In the genomic region with DNA sequence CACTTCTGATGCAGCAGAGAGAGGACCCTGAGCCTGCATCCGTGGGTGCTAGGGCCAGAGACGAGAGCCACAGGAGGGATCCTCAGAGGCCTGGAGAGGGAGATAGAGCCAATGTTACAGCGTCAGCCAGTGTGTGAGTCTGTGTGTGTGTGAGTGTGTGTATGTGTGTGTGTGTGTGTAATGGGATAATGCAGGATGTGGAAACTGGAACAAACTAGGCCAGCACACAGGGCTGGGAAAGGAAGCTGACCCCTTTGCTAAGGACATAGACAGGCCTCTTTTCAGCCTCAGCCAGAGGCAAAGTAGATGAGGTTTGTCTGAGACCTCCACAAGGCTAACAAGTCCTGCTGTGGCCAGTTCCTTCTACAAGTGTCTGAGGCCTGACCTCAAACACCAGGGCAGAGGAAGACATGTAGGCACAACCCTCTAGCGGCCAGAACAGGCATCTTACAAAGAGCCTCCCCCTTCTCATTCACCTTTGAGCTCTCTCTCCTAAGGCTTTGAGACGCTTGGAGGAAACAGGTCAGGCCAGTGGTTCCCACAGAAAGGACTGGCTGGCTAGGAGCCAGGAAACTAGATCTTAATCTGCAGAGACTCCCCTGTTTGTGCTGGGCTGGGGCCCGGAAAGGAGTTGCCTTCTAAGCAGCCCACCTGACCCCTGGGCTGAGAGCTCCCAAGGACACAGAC, we compare ENCODE assay signal across 8 mouse cellular contexts. TPM values are rescaled to one million over a fixed set of nuclear protein-coding genes. Genes with fewer than 3 reads are reported as not detected.
DNase-seq lines count a peak whose midpoint lies in the region; TF ChIP-seq lines count a peak whose summit lies in the region.

No protein-coding gene starts in this region.

- intact Hi-C loops in gastrocnemius, postnatal 36 days (cut with DNase I), result loop anchor here (10.0 kb wide), 1 partner anchor 195 kb away; no protein-coding TSS in a partner anchor

- peak; percentile 44 for DNase-seq in adrenal gland, adult 2 months
- no peak for DNase-seq in adrenal gland, postnatal 4 days (ENCODE audit: low spot score in 2 of 2)
- peak; percentile 29 for DNase-seq in NIH3T3 (ENCODE audit: low read depth)
- peak; percentile 62 to 65 for DNase-seq in gastrocnemius, postnatal 36 days
- DNase-seq in kidney, adult 2 months, result peak; percentile 95
- DNase-seq in lung, postnatal 10 days, result peak; percentile 67
- DNase-seq in testis, postnatal 14 days (ENCODE audit: low spot score), result peak; percentile 29
- DNase-seq in layer of hippocampus, adult 9-10 months (ENCODE audit: low spot score), result no peak

- H3K36me3 ChIP-seq in kidney, adult 2 months (ENCODE audit: control insufficient read depth, insufficient read depth, low read length), result no peaks in the 10 kb centered on the region

- H3K27me3 ChIP-seq in kidney, adult 2 months (replicated peaks; ENCODE audit: control insufficient read depth, insufficient read depth, low read length), result no peaks in the 10 kb centered on the region

- no peak overlapping the region for H3K4me3 ChIP-seq in kidney, adult 2 months (ENCODE audit: insufficient read depth, low read depth, low read length)

- peaks cover 52% of the 10 kb centered on the region for H3K4me1 ChIP-seq in kidney, adult 2 months (ENCODE audit: control insufficient read depth, insufficient read depth, low read length)

- TF ChIP-seq CTCF in kidney, adult 2 months (conservative IDR thresholded peaks at IDR 0.05; ENCODE audit: insufficient read depth, insufficient read length, low read depth, low read length), result peak; percentile 68; the same call in 1 of the 2 replicates

- TF ChIP-seq POLR2A in kidney, adult 2 months (IDR thresholded peaks at IDR 0.05; ENCODE audit: low read depth, low read length), result no peak

- H3K27ac ChIP-seq in kidney, adult 2 months (ENCODE audit: insufficient read depth, low read depth, low read length), result peak overlapping the region; percentile 69

- 10% methylated on average over 6 of the region's 6 CpGs for WGBS in kidney, adult 2 months

RNA-seq across cellular contexts. Expression of gene Clmn, which starts 35.1 kb away (rescaled TPM):
- total RNA-seq in adrenal gland, adult 2 months (2021), result 10 to 100 TPM in 1 of 2 experiments, 1 to 10 TPM in 1; 9.3 to 13.1 TPM
- 1.4 and 1.5 TPM in 2 replicates for polyA plus RNA-seq in adrenal gland, adult 2 months (2012; rRNA removed)
- 10 to 100 TPM; 20.3 to 26.9 TPM for total RNA-seq in adrenal gland, postnatal 4 days (2021)
- total RNA-seq in gastrocnemius, postnatal 36 days (2021), result 1 to 10 TPM; 1.9 to 2.1 TPM
- polyA plus RNA-seq in kidney, adult 2 months (2012; rRNA removed), result 20.5 and 21.3 TPM in 2 replicates

Comparison
In these comparisons a context has a peak if more than half of its experiments do, and no peak if none do; other contexts are left out.
1. DNase-seq: peak in adrenal gland, adult 2 months (single experiment), NIH3T3 (single experiment), gastrocnemius, postnatal 36 days (2 of 2), kidney, adult 2 months (single experiment), lung, postnatal 10 days (single experiment) and testis, postnatal 14 days (single experiment); none in adrenal gland, postnatal 4 days (0 of 2) and layer of hippocampus, adult 9-10 months (single experiment).